Mouse (Mus musculus): ENCODE measurements around the gene Zfp609. TPM values are rescaled to one million over a fixed set of nuclear protein-coding genes. Genes with fewer than 3 reads are reported as not detected.
"Not testable (repeated sequence)": the region's sequence is repeated elsewhere in the genome, so short reads cannot be mapped to it uniquely, and the experiment has no call there.

The Zfp609 gene
- polyA plus RNA-seq, 1 experiment from 2014 or later, result 2.0 TPM

- no peak for DNase-seq (ENCODE audit: low spot score)
These were observed 9.0 kb downstream of the Zfp609 start for GRCm38 (mm10) chr9:65818402-65818801.

GRCm38 (mm10) chr9:65812841-65813240 lies 14.5 kb downstream of the Zfp609 start:
- no peak for DNase-seq (ENCODE audit: low spot score)

DNA sequence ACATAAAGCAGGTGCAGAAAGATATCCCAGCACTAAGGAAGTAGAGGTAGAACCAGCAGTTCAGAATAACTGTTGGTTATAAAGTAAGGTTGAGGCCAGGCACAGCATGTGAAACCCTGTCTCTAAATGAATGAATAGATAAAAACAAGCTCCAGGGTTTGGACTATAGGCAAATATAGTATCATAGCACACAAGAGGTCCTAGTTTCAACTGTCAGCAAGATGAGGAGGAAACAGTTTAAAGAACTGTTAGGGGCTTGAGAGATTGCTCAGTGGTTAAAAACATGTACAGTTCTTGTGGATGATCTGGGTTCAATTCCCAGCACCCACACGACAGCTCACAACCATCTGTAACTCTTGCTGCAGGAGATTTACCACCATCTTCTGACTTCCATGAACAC lies 15.6 kb downstream of the Zfp609 start:
- DNase-seq (ENCODE audit: low spot score), result no peak

DNA sequence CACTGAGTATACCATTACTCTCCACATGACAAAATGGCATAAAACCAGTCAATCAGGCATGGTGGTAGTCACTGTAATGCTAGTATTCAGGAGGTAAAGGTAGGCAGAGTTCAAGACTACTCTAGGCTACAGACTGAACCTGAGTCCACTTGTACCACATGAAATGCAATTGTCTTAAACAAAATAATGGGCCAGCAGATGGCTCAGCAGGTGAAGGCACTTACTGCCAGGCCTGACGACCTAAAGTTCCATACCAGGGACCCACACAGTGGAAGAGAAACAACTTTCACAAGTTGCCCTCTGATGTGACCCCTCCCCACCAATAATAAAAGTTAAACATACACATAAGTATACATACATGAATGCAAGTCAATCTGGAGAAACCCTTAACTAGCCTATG lies 19.5 kb downstream of the Zfp609 start:
- no peak for DNase-seq (ENCODE audit: low spot score)

- no peak for DNase-seq (ENCODE audit: low spot score)
These were observed 20.1 kb downstream of the Zfp609 start for GRCm38 (mm10) chr9:65807251-65807650.

GRCm38 (mm10) chr9:65799770-65800169 lies 27.6 kb downstream of the Zfp609 start:
- DNase-seq (ENCODE audit: low spot score), result no peak

DNA sequence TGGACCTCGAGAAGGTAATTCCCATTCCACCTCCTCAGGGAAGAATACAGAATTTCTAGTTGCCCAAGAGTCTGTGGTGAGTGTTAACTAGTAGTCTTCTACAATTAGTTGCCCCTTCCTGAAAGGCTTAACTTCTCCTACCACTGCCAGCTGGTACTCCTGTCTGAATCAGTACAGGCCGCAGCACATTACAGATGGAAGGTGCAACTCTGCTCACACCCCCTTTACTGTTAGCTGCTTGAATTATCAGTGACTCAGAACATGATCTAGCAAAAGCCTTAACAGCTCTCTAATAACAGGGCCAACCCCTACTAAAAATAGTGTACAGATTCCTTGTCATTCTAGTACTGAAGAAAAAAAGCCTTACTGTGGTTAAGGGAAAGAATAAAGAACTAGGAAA lies 31.7 kb downstream of the Zfp609 start:
- no peak for DNase-seq (ENCODE audit: low spot score)

DNA sequence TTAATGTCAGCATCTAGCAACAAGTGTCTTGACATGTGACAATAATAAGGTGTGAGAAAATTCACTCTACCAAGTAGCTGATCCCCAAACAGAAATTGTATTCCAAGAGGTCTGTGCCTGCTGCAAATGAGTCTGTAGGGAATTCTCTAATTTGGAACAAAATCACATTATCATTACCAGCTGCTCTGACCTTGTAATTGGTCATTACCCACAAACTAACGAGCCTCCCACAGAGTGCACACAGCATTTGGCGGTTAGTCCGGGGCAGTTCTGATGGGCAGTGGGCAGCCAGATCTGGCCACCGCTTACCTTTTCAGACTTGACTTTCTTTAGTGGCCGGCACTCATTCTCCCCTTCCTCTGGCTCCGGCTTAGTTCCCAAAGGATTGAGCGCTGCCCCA lies 33.1 kb downstream of the Zfp609 start:
- DNase-seq (ENCODE audit: low spot score), result no peak

GRCm38 (mm10) chr9:65793506-65793905 lies 33.9 kb downstream of the Zfp609 start:
- DNase-seq (ENCODE audit: low spot score), result no peak

DNA sequence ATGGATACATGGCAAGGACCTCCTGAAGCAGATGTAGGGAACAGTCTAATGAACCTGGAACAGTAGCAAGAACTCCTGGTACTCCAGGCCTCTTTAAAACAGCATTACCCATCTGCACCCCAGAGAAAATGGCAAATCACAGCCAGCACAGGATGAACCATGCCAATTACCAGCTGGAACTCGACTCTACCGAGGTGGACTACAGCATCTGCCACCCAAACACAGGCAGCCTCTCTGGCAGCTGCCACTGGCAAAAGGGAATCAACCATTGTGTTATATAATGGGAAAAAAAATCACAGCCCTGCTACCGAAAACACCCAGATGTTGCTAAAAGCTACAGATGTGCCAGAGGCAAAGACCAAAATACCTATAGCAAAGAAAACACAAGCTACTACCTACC lies 34.3 kb downstream of the Zfp609 start:
- DNase-seq (ENCODE audit: low spot score), result no peak

GRCm38 (mm10) chr9:65791846-65792245 lies 35.5 kb downstream of the Zfp609 start:
- no peak for DNase-seq (ENCODE audit: low spot score)

DNA sequence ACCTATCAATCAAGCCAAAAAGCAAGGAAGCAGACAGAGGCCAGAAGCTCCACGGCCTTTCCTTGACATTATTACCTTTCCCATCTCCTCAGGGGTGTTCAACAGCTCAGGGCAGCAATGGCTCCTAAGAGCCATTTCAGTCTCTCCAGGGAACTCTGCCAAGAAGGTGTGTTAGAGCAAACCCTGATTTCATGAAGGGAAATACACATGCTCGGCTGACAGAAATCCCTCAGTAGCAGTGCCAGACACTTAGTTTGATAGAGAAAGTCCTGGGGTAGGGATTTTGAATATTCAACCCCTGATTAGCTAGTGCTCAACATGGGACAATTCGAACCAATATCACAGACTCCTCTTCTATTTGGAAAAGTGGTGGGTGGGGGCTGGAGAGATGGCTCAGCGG lies 36.3 kb downstream of the Zfp609 start:
- no peak for DNase-seq (ENCODE audit: low spot score)

- DNase-seq (ENCODE audit: low spot score), result no peak
These were observed 37.6 kb downstream of the Zfp609 start for GRCm38 (mm10) chr9:65789788-65790187.

- no peak for DNase-seq (ENCODE audit: low spot score)
These were observed 38.8 kb downstream of the Zfp609 start for GRCm38 (mm10) chr9:65788556-65788955.

GRCm38 (mm10) chr9:65787829-65788344 lies 39.5 kb downstream of the Zfp609 start:
- DNase-seq (ENCODE audit: low spot score), result no peak

- DNase-seq (ENCODE audit: low spot score), result no peak
These were observed 40.2 kb downstream of the Zfp609 start for GRCm38 (mm10) chr9:65786885-65787787.

DNA sequence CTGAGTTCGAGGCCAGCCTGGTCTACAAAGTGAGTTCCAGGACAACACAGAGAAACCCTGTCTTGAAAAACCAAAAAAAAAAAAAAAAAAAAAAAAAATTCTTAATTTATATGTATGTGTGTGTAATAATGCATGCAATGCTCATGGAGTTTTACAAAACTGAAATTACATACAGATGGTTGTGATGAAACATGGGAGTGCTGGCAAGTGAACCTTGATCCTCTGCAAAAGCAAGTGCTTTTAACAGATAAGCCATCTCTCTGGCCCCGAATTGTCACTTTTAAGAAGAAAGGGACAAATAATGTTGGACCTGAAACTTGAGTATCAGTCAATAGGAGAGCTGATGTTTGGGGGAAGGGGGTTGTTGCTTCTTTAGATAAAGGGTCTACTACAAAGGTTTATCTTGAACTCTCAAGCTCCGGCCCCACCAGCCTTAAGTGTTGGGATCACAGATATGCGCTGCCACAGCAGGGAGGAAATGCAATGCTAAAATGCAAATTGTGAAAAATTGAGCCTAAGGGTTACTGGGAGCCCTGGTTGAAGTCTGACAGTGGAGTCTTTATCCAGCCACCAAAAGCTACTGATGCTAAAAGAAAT lies 41.5 kb downstream of the Zfp609 start:
- DNase-seq (ENCODE audit: low spot score), result no peak

- not testable (repeated sequence) for DNase-seq (ENCODE audit: low spot score)
These were observed 47.7 kb downstream of the Zfp609 start for GRCm38 (mm10) chr9:65779619-65780018.

DNA sequence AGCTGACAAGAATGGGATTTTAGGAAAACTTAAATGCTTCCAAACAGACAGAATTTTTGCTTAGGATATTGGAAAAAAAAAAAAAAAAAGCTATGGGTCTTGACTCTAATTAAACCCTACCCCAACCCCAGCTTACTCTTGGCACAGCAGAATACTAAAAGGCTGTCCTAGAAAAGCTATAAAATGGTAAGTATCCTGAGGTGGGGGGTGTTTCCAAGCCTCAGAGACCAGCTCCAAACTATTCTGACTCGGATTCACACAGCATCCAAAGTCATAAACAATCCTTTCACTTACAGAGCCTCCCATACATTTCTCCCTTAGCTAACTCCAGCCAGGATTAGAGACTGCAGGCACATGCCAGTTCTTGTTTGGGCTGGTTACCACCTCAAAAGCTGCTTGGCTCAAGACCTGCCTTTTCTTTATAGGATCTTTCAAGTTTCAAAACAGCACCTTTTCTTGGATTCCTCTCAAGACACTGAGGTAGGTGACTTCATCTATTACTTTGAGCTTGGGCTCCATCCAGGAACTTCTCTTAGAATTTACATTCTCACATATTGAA lies 50.4 kb downstream of the Zfp609 start:
- no peak for DNase-seq (ENCODE audit: low spot score)

GRCm38 (mm10) chr9:65776137-65776872 lies 51.1 kb downstream of the Zfp609 start:
- DNase-seq (ENCODE audit: low spot score), result no peak

DNA sequence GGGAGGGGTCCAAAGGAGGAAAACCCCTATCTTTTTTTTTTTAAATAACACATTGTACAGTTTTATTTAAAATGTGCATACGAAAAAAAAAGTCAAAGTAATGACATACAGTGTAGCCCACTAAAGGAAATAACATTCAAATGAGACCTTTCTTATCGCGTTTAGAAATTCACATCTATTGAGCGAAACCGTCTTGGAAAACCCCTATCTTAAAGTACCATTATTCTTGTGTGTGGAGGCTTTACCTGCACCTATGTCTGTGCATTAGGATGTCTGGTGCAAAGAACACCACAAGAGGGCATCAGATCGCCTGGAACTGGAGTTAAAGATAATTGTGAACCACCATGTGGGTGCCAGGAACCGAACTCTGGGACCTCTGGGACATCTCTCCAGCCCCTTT lies 53.6 kb downstream of the Zfp609 start:
- no peak for DNase-seq (ENCODE audit: low spot score)
